Mouse (Mus musculus): ENCODE results near the gene 4930522H14Rik. TPM values are rescaled to one million over a fixed set of nuclear protein-coding genes. Genes with fewer than 3 reads are reported as not detected.

4930522H14Rik gene
- polyA plus RNA-seq, 1 experiment from 2014 or later: not detected

DNA sequence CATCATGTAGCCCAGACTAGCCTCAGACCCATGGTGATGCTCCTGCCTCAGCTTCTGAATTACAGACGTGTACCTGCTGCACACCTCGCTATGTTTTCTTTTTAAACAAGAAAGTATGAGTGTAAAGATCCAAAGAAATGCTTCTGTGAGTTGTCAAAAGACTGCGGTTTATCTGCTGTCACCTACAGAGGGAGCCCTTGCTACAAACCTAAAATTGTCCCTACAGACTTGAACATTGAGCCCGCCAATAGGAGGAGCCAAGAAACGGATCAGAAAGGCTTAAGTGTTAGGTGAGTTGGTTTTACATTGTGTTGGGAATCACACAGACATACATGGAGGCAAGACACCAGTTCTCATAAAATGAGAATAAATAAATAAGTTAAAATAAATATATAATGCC is 26.2 kb downstream of the 4930522H14Rik start:
- no peaks in the 10 kb centered on the region for H3K4me1 ChIP-seq

DNA sequence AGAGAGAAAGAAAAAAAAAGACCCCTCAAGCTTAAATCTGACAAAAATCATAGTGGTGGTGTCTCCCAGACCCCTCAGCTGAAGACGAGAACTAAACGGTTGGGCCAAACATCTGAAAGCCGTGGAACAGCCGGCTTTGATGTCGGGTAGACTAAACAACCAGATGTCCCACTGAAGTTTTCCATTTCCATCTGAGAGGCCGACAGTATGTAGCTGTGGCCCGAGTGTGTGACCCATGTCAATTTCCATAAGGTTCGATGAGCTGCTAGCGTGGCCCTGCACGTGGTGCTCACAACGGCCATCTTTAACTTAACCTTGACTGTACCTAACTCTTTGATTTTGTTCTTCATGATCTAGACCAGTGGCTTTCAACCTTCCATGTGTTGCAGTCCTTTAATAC is 32.6 kb downstream of the 4930522H14Rik start:
- Histone ChIP-seq H3K27ac (no peak overlapping the region), H3K9me3 (no peaks in the 10 kb centered on the region), H3K4me3 (no peak overlapping the region), H3K4me1 (no peaks in the 10 kb centered on the region), H3K27me3 (ENCODE audit: poor library complexity, severe bottlenecking) (no peaks in the 10 kb centered on the region), H3K36me3 (replicated peaks) (no peaks in the 10 kb centered on the region)
- 83% methylated on average over 11 of the region's 11 CpGs for WGBS
- no peak for DNase-seq (ENCODE audit: extremely low spot score, low spot score)

More for the DNA sequence above, 26.2 kb downstream of the 4930522H14Rik start:
- Histone ChIP-seq H3K27me3 (ENCODE audit: poor library complexity, severe bottlenecking) (no peaks in the 10 kb centered on the region), H3K4me3 (no peak overlapping the region), H3K9me3 (no peaks in the 10 kb centered on the region), H3K36me3 (replicated peaks) (no peaks in the 10 kb centered on the region), H3K27ac (no peak overlapping the region)
- 5% methylated on average over 5 of the region's 5 CpGs for WGBS
- DNase-seq (ENCODE audit: extremely low spot score, low spot score): peak; percentile 40

DNA sequence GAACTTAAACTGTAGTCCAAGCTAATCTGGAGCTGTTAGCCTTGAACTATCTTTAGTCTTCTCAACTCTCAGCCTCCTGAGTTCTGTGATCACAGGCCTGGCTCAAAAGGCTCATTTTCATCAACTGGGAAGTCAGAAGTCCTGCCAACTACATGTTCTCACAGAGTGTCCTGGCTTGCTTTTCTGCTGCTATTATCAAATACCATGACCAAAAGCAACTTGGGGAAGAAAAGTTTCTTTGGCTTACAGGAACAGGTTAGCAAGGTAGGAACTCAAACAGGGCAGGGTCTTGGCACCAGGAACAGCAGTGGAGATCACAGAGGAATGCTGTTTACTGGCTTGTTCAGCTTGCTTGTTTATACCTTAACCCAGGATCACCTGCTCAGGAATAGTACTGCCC is 37.5 kb downstream of the 4930522H14Rik start:
- Histone ChIP-seq H3K27ac (no peak overlapping the region), H3K4me1 (no peaks in the 10 kb centered on the region), H3K36me3 (replicated peaks) (no peaks in the 10 kb centered on the region), H3K4me3 (no peak overlapping the region), H3K27me3 (ENCODE audit: poor library complexity, severe bottlenecking) (no peaks in the 10 kb centered on the region), H3K9me3 (no peaks in the 10 kb centered on the region)
- DNase-seq (ENCODE audit: extremely low spot score, low spot score): no peak

DNA sequence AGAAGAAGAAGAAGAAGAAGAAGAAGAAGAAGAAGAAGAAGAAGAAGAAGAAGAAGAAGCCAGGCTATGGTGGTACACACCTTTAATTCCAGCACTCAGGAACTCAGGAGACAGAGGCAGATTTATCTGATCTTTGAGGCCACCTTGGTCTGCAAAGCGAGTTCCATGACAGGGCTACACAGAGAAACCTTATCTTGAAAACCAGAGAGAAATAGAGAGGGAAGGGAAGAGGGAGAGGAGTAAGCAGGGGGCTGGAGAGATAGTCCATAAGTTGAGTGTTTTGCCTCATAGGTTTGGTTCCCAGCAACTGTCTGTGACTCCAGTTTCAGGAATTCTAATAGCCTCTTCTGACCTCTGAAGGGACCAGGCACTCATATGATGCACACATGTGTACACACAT is 42.3 kb downstream of the 4930522H14Rik start:
- Histone ChIP-seq H3K4me1 (no peaks in the 10 kb centered on the region), H3K9me3 (no peaks in the 10 kb centered on the region), H3K27ac (no peak overlapping the region), H3K4me3 (no peak overlapping the region), H3K27me3 (ENCODE audit: poor library complexity, severe bottlenecking) (no peaks in the 10 kb centered on the region), H3K36me3 (replicated peaks) (no peaks in the 10 kb centered on the region)
- no peak for DNase-seq (ENCODE audit: extremely low spot score, low spot score)
- WGBS: 84% methylated on average over 1 of the region's 1 CpGs

DNA sequence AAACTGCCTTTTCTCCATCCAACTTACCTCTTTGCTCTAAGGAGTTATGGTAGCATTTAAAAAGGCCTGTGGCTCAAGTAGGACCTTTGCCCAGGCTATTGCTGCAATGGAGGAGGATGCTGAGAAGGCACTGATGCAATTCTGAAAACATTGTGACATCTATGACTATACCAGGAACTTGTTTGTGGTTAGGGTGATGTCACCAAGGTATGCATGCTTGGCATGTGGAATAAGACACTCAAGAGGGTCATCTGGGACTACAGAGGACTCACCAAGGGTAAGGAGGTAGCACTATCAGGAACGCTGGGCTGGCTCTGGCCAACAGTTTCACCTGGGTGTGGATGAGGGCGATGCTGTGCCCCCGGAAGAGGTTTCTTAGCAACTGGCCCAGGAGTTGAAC is 46.5 kb downstream of the 4930522H14Rik start, which contains the start of gene Rnf11:
Gene Rnf11, minus strand, starts transcription at position 108 of the 400 bp plus-strand sequence.
- H3K4me3 ChIP-seq: no peak within 1 kb of the TSS
- no peaks in the 10 kb centered on the region for H3K9me3 ChIP-seq
- no peak within 1 kb of the TSS for H3K27ac ChIP-seq
- DNase-seq (ENCODE audit: extremely low spot score, low spot score): no peak
- 81% methylated on average over 3 of the region's 3 CpGs for WGBS
- no peaks in the 10 kb centered on the region for H3K4me1 ChIP-seq
- no peaks in the 10 kb centered on the region for H3K27me3 ChIP-seq (ENCODE audit: poor library complexity, severe bottlenecking)
- no peaks in the 10 kb centered on the region for H3K36me3 ChIP-seq (replicated peaks)

DNA sequence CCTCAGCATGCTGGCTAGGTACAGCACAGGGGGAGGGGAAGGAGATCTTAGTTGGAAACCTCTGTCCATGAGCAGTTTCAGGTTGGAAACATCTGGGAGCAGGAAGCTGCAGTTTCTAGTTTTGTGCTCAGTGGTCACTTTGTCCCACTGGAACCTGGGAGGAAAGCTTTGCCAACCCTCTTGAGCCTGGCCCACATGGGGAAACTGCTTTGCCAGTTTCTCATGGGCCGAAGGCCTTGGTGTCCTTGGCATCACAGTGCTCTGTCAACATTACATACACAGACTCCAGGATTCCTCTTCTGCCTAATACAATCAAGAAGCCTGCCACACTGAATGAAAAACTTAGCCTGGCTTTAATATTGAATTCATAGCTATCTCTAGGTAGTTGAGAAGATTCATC is 48.4 kb downstream of the 4930522H14Rik start:
- Histone ChIP-seq H3K27me3 (ENCODE audit: poor library complexity, severe bottlenecking) (no peaks in the 10 kb centered on the region), H3K9me3 (no peaks in the 10 kb centered on the region), H3K4me1 (no peaks in the 10 kb centered on the region), H3K36me3 (replicated peaks) (no peaks in the 10 kb centered on the region), H3K4me3 (no peak overlapping the region), H3K27ac (no peak overlapping the region)
- DNase-seq (ENCODE audit: extremely low spot score, low spot score): no peak
- WGBS: 90% methylated on average over 1 of the region's 1 CpGs

DNA sequence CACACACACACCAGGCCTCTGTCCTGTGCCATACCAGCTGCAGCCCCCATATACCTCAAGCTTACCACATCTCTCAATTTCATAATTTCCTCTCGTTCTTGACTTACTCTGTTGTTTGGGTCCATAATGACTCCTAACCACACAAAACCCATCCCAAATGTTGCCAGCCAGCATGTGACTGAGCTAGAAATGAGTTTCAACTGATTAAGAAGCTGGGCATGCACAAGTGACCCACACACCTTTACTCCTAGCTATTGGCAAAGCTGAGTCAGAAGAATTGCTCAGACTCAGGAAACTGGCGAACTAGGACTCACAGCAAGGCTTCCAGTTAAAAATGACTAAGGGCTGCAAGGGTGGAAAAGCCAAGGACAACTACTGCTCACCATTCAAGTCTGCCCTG is 49.7 kb downstream of the 4930522H14Rik start:
- WGBS: 87% methylated on average over 2 of the region's 2 CpGs
- H3K9me3 ChIP-seq: no peaks in the 10 kb centered on the region
- no peaks in the 10 kb centered on the region for H3K4me1 ChIP-seq
- no peak for DNase-seq (ENCODE audit: extremely low spot score, low spot score)
- H3K4me3 ChIP-seq: no peak overlapping the region
- H3K27ac ChIP-seq: no peak overlapping the region
- H3K36me3 ChIP-seq (replicated peaks): no peaks in the 10 kb centered on the region
- no peaks in the 10 kb centered on the region for H3K27me3 ChIP-seq (ENCODE audit: poor library complexity, severe bottlenecking)

DNA sequence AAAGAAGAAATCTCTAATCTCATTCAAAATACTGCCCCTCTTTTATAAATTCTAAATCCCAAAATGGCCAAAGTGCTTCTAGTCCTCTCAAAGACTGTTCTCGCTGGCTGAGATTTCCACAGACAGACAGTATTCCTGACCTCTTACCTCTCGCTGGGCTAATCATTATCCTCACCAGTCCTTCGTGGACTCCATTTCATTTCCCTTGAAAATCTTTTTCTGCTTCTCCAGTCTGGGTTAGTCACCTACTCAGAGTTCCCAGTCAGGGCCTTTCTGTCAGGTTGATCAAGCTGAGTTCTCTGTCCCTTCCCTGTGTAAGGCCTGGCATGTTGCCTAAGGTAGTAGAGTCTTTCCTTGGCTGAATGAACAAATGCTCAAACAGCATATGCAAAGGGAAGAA is 53.6 kb downstream of the 4930522H14Rik start:
- no peaks in the 10 kb centered on the region for H3K9me3 ChIP-seq
- peaks cover 7% of the 10 kb centered on the region for H3K36me3 ChIP-seq (replicated peaks)
- peaks cover 12% of the 10 kb centered on the region for H3K4me1 ChIP-seq
- H3K27me3 ChIP-seq (ENCODE audit: poor library complexity, severe bottlenecking): no peaks in the 10 kb centered on the region
- DNase-seq (ENCODE audit: extremely low spot score, low spot score): no peak
- no peak overlapping the region for H3K27ac ChIP-seq
- H3K4me3 ChIP-seq: no peak overlapping the region
- WGBS: 91% methylated on average over 3 of the region's 3 CpGs

DNA sequence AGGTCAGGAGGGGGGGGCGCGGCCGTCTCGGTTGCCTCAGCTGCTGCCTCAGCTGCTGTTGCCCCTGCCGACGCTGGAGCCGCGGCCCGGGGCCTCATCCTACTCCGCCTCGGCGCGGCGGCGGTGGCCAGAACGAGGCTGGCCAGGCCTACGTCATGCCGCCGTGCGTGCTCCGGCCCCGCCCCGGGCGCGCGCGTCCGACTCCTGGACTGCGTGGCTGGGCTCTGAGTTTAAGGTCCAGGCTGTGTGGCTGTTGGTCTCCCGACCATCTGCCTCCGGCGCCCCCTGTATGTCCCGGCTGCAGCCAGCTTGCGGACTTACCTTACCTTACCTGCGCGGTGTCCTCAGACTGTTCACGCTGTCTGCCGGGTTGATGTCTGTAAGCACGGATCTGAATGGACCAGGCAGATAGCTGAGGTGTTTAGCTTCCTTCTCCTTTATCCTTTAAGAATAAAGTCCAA is 54.5 kb downstream of the 4930522H14Rik start:
- H3K36me3 ChIP-seq (replicated peaks): peaks cover 15% of the 10 kb centered on the region
- no peaks in the 10 kb centered on the region for H3K9me3 ChIP-seq
- peaks cover 12% of the 10 kb centered on the region for H3K4me1 ChIP-seq
- peak overlapping the region; percentile 76 for H3K4me3 ChIP-seq
- peak overlapping the region; percentile 97 for H3K27ac ChIP-seq
- H3K27me3 ChIP-seq (ENCODE audit: poor library complexity, severe bottlenecking): no peaks in the 10 kb centered on the region
- DNase-seq (ENCODE audit: extremely low spot score, low spot score): peak; percentile 89
- under 1% methylated on average over 35 of the region's 39 CpGs for WGBS

DNA sequence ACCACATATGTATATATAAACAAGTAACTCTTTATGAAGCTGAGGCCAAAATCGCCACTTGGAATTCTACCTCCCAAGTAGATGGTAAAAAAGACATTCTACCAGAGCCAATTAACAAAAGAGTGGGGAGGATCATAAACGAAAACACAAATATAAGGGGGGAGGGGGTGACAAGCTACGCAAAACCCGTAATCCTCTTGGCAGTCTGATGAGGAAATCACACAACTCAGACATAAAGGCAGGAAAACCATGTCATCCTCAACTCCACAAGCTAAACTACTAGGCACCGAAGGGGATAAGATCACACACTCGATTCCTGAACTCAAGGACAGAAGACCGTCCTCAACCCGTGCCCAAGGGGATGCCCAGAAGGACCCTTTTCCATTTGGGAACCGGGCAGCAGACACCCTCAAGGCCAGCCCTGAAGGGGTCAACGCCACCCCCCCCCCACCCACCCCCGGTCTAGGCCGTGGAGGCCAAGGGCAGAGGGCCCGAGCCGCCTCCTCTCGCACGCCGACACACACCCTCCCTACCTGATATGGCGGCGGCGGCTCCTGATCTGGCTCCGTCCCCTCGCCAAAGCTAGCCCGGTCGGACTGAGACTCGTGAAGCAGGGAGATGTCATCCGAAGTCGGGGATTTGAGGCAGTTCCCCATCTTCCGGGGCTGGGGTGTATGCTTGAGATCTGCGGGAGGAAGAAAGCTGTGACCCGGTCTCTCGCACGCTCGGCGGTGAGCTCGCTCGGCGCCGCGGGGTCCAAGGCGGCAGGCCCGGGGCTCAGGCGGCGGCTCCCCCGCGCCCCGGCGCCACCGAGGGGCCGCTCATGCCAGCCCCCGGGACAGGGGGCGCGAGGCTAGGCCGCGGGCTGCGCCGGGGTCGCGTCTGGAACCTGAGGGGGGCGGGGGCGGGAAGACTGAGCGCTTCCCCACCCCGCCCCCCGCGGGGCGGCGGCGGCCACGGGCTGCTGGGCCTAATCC is 55.2 kb downstream of the 4930522H14Rik start:
- Histone ChIP-seq H3K4me1 (peaks cover 12% of the 10 kb centered on the region), H3K9me3 (no peaks in the 10 kb centered on the region), H3K27ac (peak overlapping the region; percentile 97), H3K36me3 (replicated peaks) (peaks cover 16% of the 10 kb centered on the region), H3K27me3 (ENCODE audit: poor library complexity, severe bottlenecking) (no peaks in the 10 kb centered on the region), H3K4me3 (peak overlapping the region; percentile 76)
- DNase-seq (ENCODE audit: extremely low spot score, low spot score): peak; percentile 70
- under 1% methylated on average over 56 of the region's 68 CpGs for WGBS

DNA sequence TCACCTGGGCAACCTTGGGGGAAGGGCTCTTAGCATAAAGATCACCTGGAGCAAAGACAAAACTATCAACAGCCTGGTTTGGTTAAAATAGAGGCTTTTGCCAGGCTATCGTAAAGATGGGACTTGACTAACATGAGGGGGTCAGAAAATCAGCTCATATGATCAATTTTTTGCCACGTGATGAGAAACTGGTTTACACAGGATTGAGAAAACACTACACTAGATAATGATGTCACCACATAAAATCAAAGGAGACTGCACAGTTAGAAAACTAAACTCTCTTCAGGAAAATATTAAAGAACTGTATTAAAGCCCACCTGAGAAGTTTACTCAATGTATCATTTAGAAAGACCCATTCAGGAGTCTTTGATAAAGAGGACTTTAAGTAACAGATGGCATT is 56.0 kb downstream of the 4930522H14Rik start:
- 47% methylated on average over 2 of the region's 2 CpGs for WGBS
- H3K36me3 ChIP-seq (replicated peaks): peaks cover 16% of the 10 kb centered on the region
- no peaks in the 10 kb centered on the region for H3K9me3 ChIP-seq
- no peak for DNase-seq (ENCODE audit: extremely low spot score, low spot score)
- H3K27me3 ChIP-seq (ENCODE audit: poor library complexity, severe bottlenecking): no peaks in the 10 kb centered on the region
- H3K4me3 ChIP-seq: peak overlapping the region; percentile 76
- peaks cover 12% of the 10 kb centered on the region for H3K4me1 ChIP-seq
- H3K27ac ChIP-seq: no peak overlapping the region

DNA sequence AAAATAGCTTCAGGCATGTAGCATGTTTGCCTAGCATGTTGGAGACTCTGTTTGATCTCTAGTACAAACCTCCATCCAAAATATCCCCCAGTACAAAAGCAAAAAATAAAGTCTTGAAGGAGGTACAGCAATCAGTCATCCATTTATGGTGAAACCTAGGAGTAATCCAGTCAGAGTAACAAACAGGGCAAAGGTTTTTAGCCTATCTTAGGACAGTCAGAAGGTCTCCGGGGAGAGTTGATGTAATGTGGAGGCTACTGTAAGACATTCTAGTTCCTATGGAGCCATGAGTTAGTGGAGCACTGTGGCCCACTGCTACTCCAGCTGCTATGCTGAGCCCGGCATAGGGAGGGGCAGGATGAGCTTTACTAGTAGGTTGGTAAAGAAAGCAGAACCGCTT is 58.5 kb downstream of the 4930522H14Rik start:
- H3K4me3 ChIP-seq: no peak overlapping the region
- no peak overlapping the region for H3K27ac ChIP-seq
- peaks cover 16% of the 10 kb centered on the region for H3K36me3 ChIP-seq (replicated peaks)
- peaks cover 12% of the 10 kb centered on the region for H3K4me1 ChIP-seq
- whole genome bisulfite sequencing: 95% methylated on average over 3 of the region's 3 CpGs
- no peaks in the 10 kb centered on the region for H3K9me3 ChIP-seq
- H3K27me3 ChIP-seq (ENCODE audit: poor library complexity, severe bottlenecking): no peaks in the 10 kb centered on the region
- DNase-seq (ENCODE audit: extremely low spot score, low spot score): no peak

DNA sequence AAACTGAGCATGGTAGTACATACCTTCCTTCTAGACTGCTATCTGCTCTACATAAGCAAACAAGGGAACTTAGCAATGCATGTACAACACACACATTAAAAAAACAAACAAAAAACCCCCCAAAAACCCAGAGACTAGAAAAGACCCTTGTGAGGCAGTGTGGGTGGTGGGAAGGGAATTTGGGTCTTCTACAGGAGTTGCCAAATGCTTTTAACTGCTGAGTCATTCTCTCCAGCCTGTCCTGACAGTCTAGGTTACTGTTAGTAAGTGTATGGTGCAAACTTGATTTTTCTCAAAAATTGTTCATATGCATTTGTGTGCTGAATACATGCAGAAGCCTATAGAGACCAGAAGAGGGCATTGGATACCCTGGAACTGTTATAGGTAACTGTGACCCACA is 59.5 kb downstream of the 4930522H14Rik start:
- no peak for DNase-seq (ENCODE audit: extremely low spot score, low spot score)
- H3K27ac ChIP-seq: no peak overlapping the region
- no peak overlapping the region for H3K4me3 ChIP-seq
- H3K4me1 ChIP-seq: peaks cover 12% of the 10 kb centered on the region
- no peaks in the 10 kb centered on the region for H3K27me3 ChIP-seq (ENCODE audit: poor library complexity, severe bottlenecking)
- H3K9me3 ChIP-seq: no peaks in the 10 kb centered on the region
- H3K36me3 ChIP-seq (replicated peaks): peaks cover 16% of the 10 kb centered on the region

Measured in forebrain, embryonic 10.5 days (tissue).